19 mouse cellular contexts compared by ENCODE assay signal in genomic region chr2:33788131-33788530, GRCm38 (mm10).
DNase-seq lines count a peak whose midpoint lies in the region; ATAC-seq and TF ChIP-seq lines count a peak whose summit lies in the region.
"Had no signal": no experiment of that assay in that cellular context is flagged by ENCODE, and none has a peak within 500 bp of the region (broad histone marks: within the 10 kb centered on the region; RNA-seq: fewer than 3 reads in every experiment).

No protein-coding gene starts in this region.

- H3K27ac ChIP-seq in layer of hippocampus, adult 2 months = peak overlapping the region; percentile 60; the same call in 1 of the 2 replicates
- peak overlapping the region; percentile 46 for H3K27ac ChIP-seq in forebrain, postnatal 0 days (ENCODE audit: low read depth, low read length)
- peak overlapping the region; percentile 63 for H3K27ac ChIP-seq in limb, embryonic 10.5 days
- peak overlapping the region; percentile 76 for H3K27ac ChIP-seq in neural tube, embryonic 13.5 days (replicated peaks)
- H3K27ac ChIP-seq: embryonic facial prominence, embryonic 15.5 days; kidney, postnatal 0 days; liver, embryonic 13.5 days; neural tube, embryonic 12.5 days had no signal

- no peaks in the 10 kb centered on the region for H3K9me3 ChIP-seq in forebrain, postnatal 0 days (ENCODE audit: low read length)
- H3K9me3 ChIP-seq in limb, embryonic 10.5 days (replicated peaks) = no peaks in the 10 kb centered on the region
- H3K9me3 ChIP-seq in neural tube, embryonic 13.5 days = no peaks in the 10 kb centered on the region
- H3K9me3 ChIP-seq: embryonic facial prominence, embryonic 15.5 days; liver, embryonic 13.5 days; megakaryocyte, embryonic 14.5 days; neural tube, embryonic 12.5 days had no signal

- DNase-seq in layer of hippocampus, adult 2 months (ENCODE audit: low spot score in 2 of 2) = no peak
- DNase-seq in layer of hippocampus, adult 18-20 months (ENCODE audit: low spot score in 2 of 2) = no peak
- no peak for DNase-seq in forebrain, postnatal 0 days
- no peak for DNase-seq in limb, embryonic 10.5 days (ENCODE audit: low spot score)
- DNase-seq in layer of hippocampus, postnatal 14 days (ENCODE audit: low spot score in 2 of 2) = no peak
- DNase-seq in adrenal gland, adult 2 months = no peak
- DNase-seq in spleen, postnatal 4 days (ENCODE audit: low spot score in 2 of 2) = no peak
- DNase-seq: cerebellum, adult 2 months; gastrocnemius, postnatal 25 days; layer of hippocampus, adult 9-11 months; liver, embryonic 13.5 days had no signal

- no peak overlapping the region for H3K4me2 ChIP-seq in forebrain, postnatal 0 days (ENCODE audit: low read depth)
- H3K4me2 ChIP-seq in neural tube, embryonic 13.5 days = no peak overlapping the region
- H3K4me2 ChIP-seq: embryonic facial prominence, embryonic 15.5 days; heart, embryonic 11.5 days; liver, embryonic 13.5 days; neural tube, embryonic 12.5 days had no signal

- no peak for ATAC-seq in forebrain, postnatal 0 days
- no peak for ATAC-seq in neural tube, embryonic 13.5 days (ENCODE audit: low read depth)
- ATAC-seq: intestine, embryonic 16.5 days; lung, postnatal 0 days had no signal

- no peak for TF ChIP-seq CTCF in layer of hippocampus, adult 2 months (conservative IDR thresholded peaks at IDR 0.05)
- no peak for TF ChIP-seq CTCF in forebrain, postnatal 0 days (IDR thresholded peaks at IDR 0.05; ENCODE audit: low read depth)

- H3K4me1 ChIP-seq in forebrain, postnatal 0 days (ENCODE audit: insufficient read depth) = peaks cover 23% of the 10 kb centered on the region
- H3K4me1 ChIP-seq in limb, embryonic 10.5 days = peaks cover 73% of the 10 kb centered on the region
- H3K4me1 ChIP-seq in neural tube, embryonic 13.5 days (replicated peaks) = peaks cover 78% of the 10 kb centered on the region
- H3K4me1 ChIP-seq: liver, embryonic 13.5 days had no signal

- WGBS in forebrain, postnatal 0 days = 27% methylated on average over 13 of the region's 13 CpGs
- WGBS in limb, embryonic 10.5 days = 71% methylated on average over 13 of the region's 13 CpGs
- 35% methylated on average over 13 of the region's 13 CpGs for WGBS in neural tube, embryonic 13.5 days

- H3K4me3 ChIP-seq in layer of hippocampus, adult 2 months = no peak overlapping the region
- no peak overlapping the region for H3K4me3 ChIP-seq in forebrain, postnatal 0 days (ENCODE audit: low read depth, low read length)
- no peak overlapping the region for H3K4me3 ChIP-seq in limb, embryonic 10.5 days
- no peak overlapping the region for H3K4me3 ChIP-seq in neural tube, embryonic 13.5 days
- H3K4me3 ChIP-seq: embryonic facial prominence, embryonic 15.5 days; liver, embryonic 13.5 days; megakaryocyte, embryonic 14.5 days; neural tube, embryonic 12.5 days had no signal

- peaks cover 6% of the 10 kb centered on the region; the same call in 1 of the 2 replicates for H3K36me3 ChIP-seq in forebrain, postnatal 0 days (ENCODE audit: insufficient read depth)
- H3K36me3 ChIP-seq in limb, embryonic 10.5 days = peaks cover 6% of the 10 kb centered on the region
- H3K36me3 ChIP-seq in neural tube, embryonic 13.5 days = peaks cover 14% of the 10 kb centered on the region

- H3K9ac ChIP-seq in forebrain, postnatal 0 days = no peak overlapping the region
- no peak overlapping the region for H3K9ac ChIP-seq in neural tube, embryonic 13.5 days
- H3K9ac ChIP-seq: embryonic facial prominence, embryonic 15.5 days; liver, embryonic 13.5 days; neural tube, embryonic 12.5 days had no signal

- H3K27me3 ChIP-seq in forebrain, postnatal 0 days (ENCODE audit: insufficient read depth, low read length) = no peaks in the 10 kb centered on the region
- no peaks in the 10 kb centered on the region for H3K27me3 ChIP-seq in limb, embryonic 10.5 days (ENCODE audit: low read depth, poor library complexity, severe bottlenecking)
- H3K27me3 ChIP-seq in neural tube, embryonic 13.5 days = no peaks in the 10 kb centered on the region
- H3K27me3 ChIP-seq: embryonic facial prominence, embryonic 15.5 days; liver, embryonic 13.5 days; megakaryocyte, embryonic 14.5 days; neural tube, embryonic 12.5 days had no signal
